In the genomic region with DNA sequence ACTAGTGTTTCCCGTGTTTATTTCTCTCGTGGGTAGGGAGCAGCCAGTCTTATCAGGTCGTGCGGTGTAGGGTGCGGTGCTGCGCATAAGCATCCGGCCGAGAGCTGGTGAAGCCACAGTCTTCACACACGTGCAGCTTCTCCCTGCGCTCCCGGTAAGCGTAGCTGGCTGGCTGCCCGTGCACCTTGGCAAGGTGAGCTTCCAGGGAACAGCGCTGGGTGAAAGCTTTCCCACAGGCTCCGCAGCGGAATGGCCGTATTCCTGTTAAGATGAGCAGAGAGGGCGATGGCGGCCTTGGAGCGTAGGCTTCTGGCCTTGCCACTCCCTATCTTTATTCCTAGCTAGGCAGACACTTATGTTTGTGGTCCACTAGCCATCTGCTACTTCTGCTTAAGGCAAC, we compare ENCODE assay signal across 8 mouse cellular contexts. TPM values are rescaled to one million over a fixed set of nuclear protein-coding genes. Genes with fewer than 3 reads are reported as not detected.
A peak's percentile ranks its signal among the peaks of the same experiment; 100 is the strongest.
DNase-seq lines count a peak whose midpoint lies in the region; ATAC-seq and TF ChIP-seq lines count a peak whose summit lies in the region.
"Had no signal": no experiment of that assay in that cellular context is flagged by ENCODE, and none has a peak within 500 bp of the region (broad histone marks: within the 10 kb centered on the region; RNA-seq: fewer than 3 reads in every experiment).

No protein-coding gene starts in this region.

- H3K27me3 ChIP-seq in lung, embryonic 14.5 days (ENCODE audit: insufficient read depth, low read length) = no peaks in the 10 kb centered on the region
- no peaks in the 10 kb centered on the region for H3K27me3 ChIP-seq in hindbrain, embryonic 13.5 days
- no peaks in the 10 kb centered on the region for H3K27me3 ChIP-seq in liver, embryonic 15.5 days

- TF ChIP-seq CTCF in lung, embryonic 14.5 days (IDR thresholded peaks at IDR 0.05; ENCODE audit: low read depth) = no peak

- intact Hi-C loops in left cerebral cortex, postnatal 14 days (cut with DNase I) = loop anchor here (5.0 kb wide), 1 partner anchor 59 kb away; the partner anchor contains the start of gene Clip3

- peaks cover 4% of the 10 kb centered on the region; the same call in 1 of the 2 replicates for H3K4me1 ChIP-seq in lung, embryonic 14.5 days (ENCODE audit: insufficient read depth)
- peaks cover 22% of the 10 kb centered on the region for H3K4me1 ChIP-seq in hindbrain, embryonic 13.5 days (replicated peaks)
- H3K4me1 ChIP-seq in liver, embryonic 15.5 days (replicated peaks) = peaks cover 25% of the 10 kb centered on the region

- H3K9ac ChIP-seq in lung, embryonic 14.5 days = peak overlapping the region; percentile 26; the same call in 1 of the 2 replicates
- H3K9ac ChIP-seq in hindbrain, embryonic 13.5 days = peak overlapping the region; percentile 16; the same call in 1 of the 2 replicates
- no peak overlapping the region for H3K9ac ChIP-seq in liver, embryonic 15.5 days

- H3K36me3 ChIP-seq in lung, embryonic 14.5 days (ENCODE audit: insufficient read depth) = peaks cover 20% of the 10 kb centered on the region; the same call in 1 of the 2 replicates
- H3K36me3 ChIP-seq in hindbrain, embryonic 13.5 days = peaks cover 36% of the 10 kb centered on the region
- peaks cover 11% of the 10 kb centered on the region for H3K36me3 ChIP-seq in liver, embryonic 15.5 days (replicated peaks)

- DNase-seq in lung, embryonic 14.5 days = no peak
- no peak for DNase-seq in lung, postnatal 4 days
- peak; percentile 51 to 67 for DNase-seq in cerebellum, postnatal 25 days
- DNase-seq in embryo, embryonic 10 days (ENCODE audit: low spot score) = no peak
- DNase-seq in left cerebral cortex, postnatal 14 days (ENCODE audit: low spot score in 2 of 2) = no peak

- WGBS in lung, embryonic 14.5 days = 85% methylated on average over 20 of the region's 20 CpGs
- 92% methylated on average over 20 of the region's 20 CpGs for WGBS in hindbrain, embryonic 13.5 days
- 83% methylated on average over 20 of the region's 20 CpGs for WGBS in liver, embryonic 15.5 days (ENCODE audit: insufficient replicate concordance)

- no peak for ATAC-seq in lung, embryonic 14.5 days (ENCODE audit: insufficient read depth)
- ATAC-seq in hindbrain, embryonic 13.5 days (ENCODE audit: low FRiP score) = no peak
- no peak for ATAC-seq in liver, embryonic 15.5 days (ENCODE audit: insufficient read depth)

- no peaks in the 10 kb centered on the region for H3K9me3 ChIP-seq in lung, embryonic 14.5 days (ENCODE audit: low read depth, low read length)
- no peaks in the 10 kb centered on the region for H3K9me3 ChIP-seq in hindbrain, embryonic 13.5 days
- no peaks in the 10 kb centered on the region for H3K9me3 ChIP-seq in liver, embryonic 15.5 days (replicated peaks)

- H3K4me3 ChIP-seq in lung, embryonic 14.5 days (ENCODE audit: low read depth, low read length) = peak overlapping the region; percentile 73
- peak overlapping the region; percentile 72; the same call in 1 of the 2 replicates for H3K4me3 ChIP-seq in hindbrain, embryonic 13.5 days
- peak overlapping the region; percentile 75 for H3K4me3 ChIP-seq in liver, embryonic 15.5 days (replicated peaks)

- no peak overlapping the region for H3K27ac ChIP-seq in lung, embryonic 14.5 days (ENCODE audit: low read depth)
- no peak overlapping the region for H3K27ac ChIP-seq in hindbrain, embryonic 13.5 days
- H3K27ac ChIP-seq in liver, embryonic 15.5 days (replicated peaks) = no peak overlapping the region

- peak overlapping the region; percentile 85 for H3K4me2 ChIP-seq in lung, embryonic 14.5 days
- H3K4me2 ChIP-seq in hindbrain, embryonic 13.5 days = peak overlapping the region; percentile 67
- peak overlapping the region; percentile 95 for H3K4me2 ChIP-seq in liver, embryonic 15.5 days

RNA-seq across cellular contexts. Expression of gene Tbcb, which starts 1.3 kb away (rescaled TPM):
- polyA plus RNA-seq in lung, embryonic 14.5 days (2014; fragmentation: Nextera tagmentation; extraction: Ambion mirVana) = 175 and 182 TPM in 2 replicates
- 383 and 390 TPM in 2 replicates for polyA plus RNA-seq in hindbrain, embryonic 13.5 days (2015; fragmentation: Nextera tagmentation; extraction: Ambion mirVana)
- 42.0 and 44.0 TPM in 2 replicates for polyA plus RNA-seq in liver, embryonic 15.5 days (2015; fragmentation: Nextera tagmentation; extraction: Ambion mirVana)
- total RNA-seq in left cerebral cortex, postnatal 14 days (2021) = 100 to 1,000 TPM; 149 to 153 TPM

RNA-seq across cellular contexts. Expression of gene Polr2i, which starts 1.6 kb away (rescaled TPM):
- 187 and 192 TPM in 2 replicates for polyA plus RNA-seq in lung, embryonic 14.5 days (2014; fragmentation: Nextera tagmentation; extraction: Ambion mirVana)
- 174 and 175 TPM in 2 replicates for polyA plus RNA-seq in hindbrain, embryonic 13.5 days (2015; fragmentation: Nextera tagmentation; extraction: Ambion mirVana)
- 43.3 and 44.4 TPM in 2 replicates for polyA plus RNA-seq in liver, embryonic 15.5 days (2015; fragmentation: Nextera tagmentation; extraction: Ambion mirVana)
- total RNA-seq in left cerebral cortex, postnatal 14 days (2021) = 10 to 100 TPM; 55.8 to 59.8 TPM

RNA-seq across cellular contexts. Expression of gene Ovol3, which starts 2.1 kb away (rescaled TPM):
- polyA plus RNA-seq in lung, embryonic 14.5 days (2014; fragmentation: Nextera tagmentation; extraction: Ambion mirVana) = 0.26 TPM in 1 of 2 replicates, not detected in the other
- not detected in 2 replicates for polyA plus RNA-seq in hindbrain, embryonic 13.5 days (2015; fragmentation: Nextera tagmentation; extraction: Ambion mirVana)
- polyA plus RNA-seq in liver, embryonic 15.5 days (2015; fragmentation: Nextera tagmentation; extraction: Ambion mirVana) = not detected in 2 replicates
- not detected for total RNA-seq in left cerebral cortex, postnatal 14 days (2021)
- total RNA-seq: left cerebral cortex, postnatal 10 days had no signal

RNA-seq across cellular contexts. Expression of gene Capns1, which starts 34.8 kb away (rescaled TPM):
- polyA plus RNA-seq in lung, embryonic 14.5 days (2014; fragmentation: Nextera tagmentation; extraction: Ambion mirVana) = 78.3 and 80.3 TPM in 2 replicates
- polyA plus RNA-seq in hindbrain, embryonic 13.5 days (2015; fragmentation: Nextera tagmentation; extraction: Ambion mirVana) = 68.1 and 78.1 TPM in 2 replicates
- 36.2 and 40.8 TPM in 2 replicates for polyA plus RNA-seq in liver, embryonic 15.5 days (2015; fragmentation: Nextera tagmentation; extraction: Ambion mirVana)
- total RNA-seq in left cerebral cortex, postnatal 14 days (2021) = 100 to 1,000 TPM; 194 to 196 TPM

RNA-seq across cellular contexts. Expression of gene Thap8, which starts 46.5 kb away (rescaled TPM):
- 0.26 and 0.30 TPM in 2 replicates for polyA plus RNA-seq in lung, embryonic 14.5 days (2014; fragmentation: Nextera tagmentation; extraction: Ambion mirVana)
- 0.43 and 0.66 TPM in 2 replicates for polyA plus RNA-seq in hindbrain, embryonic 13.5 days (2015; fragmentation: Nextera tagmentation; extraction: Ambion mirVana)
- polyA plus RNA-seq in liver, embryonic 15.5 days (2015; fragmentation: Nextera tagmentation; extraction: Ambion mirVana) = 0.17 TPM in 2 replicates
- under 1 TPM in 1 of 2 experiments, not detected in 1; 0.26 TPM for total RNA-seq in left cerebral cortex, postnatal 14 days (2021)

Comparison
In these comparisons a context has a peak if more than half of its experiments do, and no peak if none do; other contexts are left out.
1. DNase-seq: peak in cerebellum, postnatal 25 days (2 of 2); none in lung, embryonic 14.5 days (single experiment), lung, postnatal 4 days (0 of 2), embryo, embryonic 10 days (single experiment) and left cerebral cortex, postnatal 14 days (0 of 2).
2. Peak in every context shown above with its lines, with median percentiles within 50 percentile points of each other: H3K4me2 ChIP-seq and H3K4me3 ChIP-seq.